Mouse (Mus musculus) skeletal muscle tissue, adult 2 months (tissue): ENCODE data around the gene Adipor2.

ENCODE experiments used
- DNase-seq: peaks from one replicate; pipeline ENCODE4 v3.0.0-alpha.2; 2012; ENCODE audit warnings: low read depth, low spot score

The Adipor2 gene

DNA sequence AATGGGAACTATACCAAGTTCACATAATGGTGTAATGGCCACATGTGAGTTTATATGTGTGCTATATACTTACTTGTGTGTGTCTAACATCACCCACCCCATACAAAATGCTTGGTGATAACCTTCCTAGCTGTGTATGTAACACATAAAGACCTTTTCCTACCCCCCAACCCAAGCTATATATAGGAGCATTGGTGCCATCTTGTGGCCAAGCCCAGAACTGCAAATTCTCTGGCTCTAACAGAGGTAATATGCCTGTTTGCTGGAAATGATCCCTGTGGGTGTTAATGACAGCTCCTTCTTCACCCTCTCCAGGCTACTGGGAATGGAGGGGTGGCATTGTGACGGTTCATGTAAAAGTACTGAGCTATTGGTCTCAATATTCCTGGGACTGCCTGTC lies 69.3 kb downstream of the Adipor2 start:
- peak; percentile 70 for DNase-seq

DNA sequence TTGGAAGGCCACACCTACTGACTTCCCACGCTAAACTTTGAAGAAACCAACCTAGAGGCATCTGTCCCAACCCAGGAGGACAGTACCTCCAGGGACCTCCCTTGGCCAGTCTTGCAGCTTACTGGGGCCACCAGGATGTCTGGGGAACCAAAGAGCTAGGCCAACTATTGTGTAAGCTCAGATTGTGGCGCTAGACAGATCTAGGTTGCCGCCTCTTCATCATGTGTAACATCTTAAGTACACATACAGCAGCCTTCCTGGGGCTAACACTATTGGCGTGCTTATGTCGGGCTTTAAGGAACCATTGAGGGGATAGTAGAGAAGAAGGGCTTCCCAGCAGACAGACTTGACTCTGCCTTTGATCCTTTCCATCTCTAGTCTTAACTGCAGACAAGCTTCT lies 69.7 kb downstream of the Adipor2 start:
- no peak for DNase-seq

GRCm38 (mm10) chr6:119346257-119346656 lies 71.2 kb downstream of the Adipor2 start:
- no peak for DNase-seq

DNA sequence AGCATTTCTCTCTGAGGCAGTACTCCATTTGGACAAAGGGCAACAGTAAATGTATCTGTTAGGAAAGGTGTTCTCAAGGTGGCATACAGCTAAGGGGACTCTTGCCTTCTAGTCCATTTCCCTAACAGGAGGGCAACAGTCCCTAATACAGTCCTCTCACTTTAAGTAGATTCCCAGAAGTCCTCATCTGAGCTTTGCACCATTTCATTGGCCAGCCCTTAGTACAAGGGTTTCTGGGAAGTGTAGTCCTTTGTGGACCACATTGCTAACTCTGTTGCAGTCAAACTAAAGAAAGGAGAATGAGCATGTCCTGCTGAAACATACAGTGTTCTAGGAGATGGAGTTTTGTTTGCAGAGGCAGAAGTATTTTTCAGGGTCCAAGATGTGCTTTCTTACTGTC lies 76.1 kb downstream of the Adipor2 start:
- DNase-seq: peak; percentile 45

DNA sequence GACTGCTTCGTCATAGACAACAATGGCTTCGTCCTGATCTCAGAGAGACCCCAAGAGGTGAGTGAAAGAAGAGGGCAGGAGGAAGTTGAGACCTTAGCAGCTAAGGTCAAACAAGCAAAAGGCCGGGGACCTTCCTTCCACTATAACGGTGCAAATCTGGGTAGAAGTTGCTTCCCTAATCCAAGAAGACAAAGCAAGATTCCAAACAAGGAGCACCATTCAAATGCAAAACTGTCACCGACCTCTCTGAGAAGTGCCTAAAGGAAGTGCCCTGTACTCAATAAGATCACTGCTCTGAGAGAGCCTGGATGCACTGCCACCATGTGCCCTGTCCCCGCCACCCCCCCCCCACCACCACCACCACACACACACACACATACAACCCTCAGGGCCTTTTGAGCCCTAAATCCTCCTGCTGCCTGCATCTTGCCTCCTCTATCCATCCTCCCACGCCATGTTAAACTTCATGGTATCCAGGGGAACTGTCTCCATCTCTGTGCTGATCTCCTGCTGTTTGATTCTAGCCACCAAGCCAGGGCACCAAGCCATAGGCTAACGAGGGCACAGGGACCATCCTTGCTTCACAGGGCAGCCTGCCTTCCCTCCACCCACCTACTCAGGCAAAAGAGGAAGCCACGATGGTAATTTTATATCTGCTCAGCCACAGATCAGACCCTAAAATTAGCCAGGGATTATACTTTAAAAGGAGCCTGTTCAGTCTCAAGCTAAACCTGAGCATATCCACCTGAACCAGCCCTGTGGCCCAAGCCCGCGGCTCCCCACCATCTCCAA lies 79.2 kb downstream of the Adipor2 start:
- no peak for DNase-seq

GRCm38 (mm10) chr6:119337287-119337686 lies 80.2 kb downstream of the Adipor2 start:
- no peak for DNase-seq

DNA sequence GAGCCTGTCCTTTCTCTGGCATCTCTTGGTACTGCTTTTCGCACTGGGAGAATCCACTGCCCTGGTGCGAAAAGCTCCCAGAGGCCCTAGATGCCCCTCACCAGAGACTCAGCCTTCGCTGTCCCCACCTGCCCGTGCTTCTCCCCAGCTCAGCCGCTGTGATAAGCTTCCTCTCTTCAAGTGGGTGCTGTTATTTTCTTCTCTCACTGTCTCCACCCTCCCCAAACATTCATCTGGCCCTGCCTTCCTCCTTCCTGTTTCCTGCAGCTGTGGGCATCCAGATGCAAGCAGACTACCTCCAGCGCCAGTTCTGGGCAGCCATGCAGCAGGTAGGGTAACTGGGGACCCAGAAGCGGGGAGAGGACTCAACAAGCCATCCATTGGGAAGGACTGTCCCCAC lies 81.4 kb downstream of the Adipor2 start:
- no peak for DNase-seq

GRCm38 (mm10) chr6:119333831-119334230 lies 83.7 kb downstream of the Adipor2 start:
- DNase-seq: no peak

GRCm38 (mm10) chr6:119333202-119333601 lies 84.3 kb downstream of the Adipor2 start:
- no peak for DNase-seq

- no peak for DNase-seq
Measured at GRCm38 (mm10) chr6:119332111-119332510, 85.4 kb downstream of the Adipor2 start.

GRCm38 (mm10) chr6:119330506-119330905 lies 87.0 kb downstream of the Adipor2 start, which contains the start of gene Lrtm2:
Gene Lrtm2, minus strand, starts transcription at chr6:119330766.
- no peak for DNase-seq

GRCm38 (mm10) chr6:119329936-119330335 lies 87.6 kb downstream of the Adipor2 start:
- DNase-seq: no peak

GRCm38 (mm10) chr6:119329215-119329714 lies 88.2 kb downstream of the Adipor2 start:
- DNase-seq: peak; percentile 44

DNA sequence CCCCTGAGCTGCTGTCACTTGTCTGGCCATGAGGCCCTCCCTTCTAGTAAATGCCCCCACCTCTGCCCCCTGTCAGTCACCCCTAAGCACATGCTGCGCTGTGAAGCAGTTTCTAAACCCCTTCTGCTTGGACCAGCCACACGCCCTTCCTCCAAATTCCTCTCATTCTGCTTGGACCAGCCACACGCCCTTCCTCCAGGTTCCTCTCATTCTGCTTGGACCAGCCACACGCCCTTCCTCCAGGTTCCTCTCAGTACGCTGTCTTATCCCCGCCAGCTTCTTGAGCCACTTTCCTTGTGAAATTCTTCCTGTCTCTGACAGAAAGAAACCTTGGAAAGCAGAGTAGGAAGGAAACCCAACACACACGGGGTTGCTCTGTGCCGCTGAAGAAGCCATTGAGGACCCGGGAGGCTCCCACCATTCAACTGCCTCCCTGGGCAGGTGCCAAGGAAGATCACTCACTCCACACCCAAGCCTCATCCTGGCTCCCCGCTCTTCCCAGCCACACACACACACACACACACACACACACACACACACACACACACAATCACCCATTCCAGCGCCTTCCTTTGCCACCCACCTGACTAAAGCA lies 88.9 kb downstream of the Adipor2 start:
- DNase-seq: no peak

GRCm38 (mm10) chr6:119326541-119326940 lies 91.0 kb downstream of the Adipor2 start:
- DNase-seq: no peak

DNA sequence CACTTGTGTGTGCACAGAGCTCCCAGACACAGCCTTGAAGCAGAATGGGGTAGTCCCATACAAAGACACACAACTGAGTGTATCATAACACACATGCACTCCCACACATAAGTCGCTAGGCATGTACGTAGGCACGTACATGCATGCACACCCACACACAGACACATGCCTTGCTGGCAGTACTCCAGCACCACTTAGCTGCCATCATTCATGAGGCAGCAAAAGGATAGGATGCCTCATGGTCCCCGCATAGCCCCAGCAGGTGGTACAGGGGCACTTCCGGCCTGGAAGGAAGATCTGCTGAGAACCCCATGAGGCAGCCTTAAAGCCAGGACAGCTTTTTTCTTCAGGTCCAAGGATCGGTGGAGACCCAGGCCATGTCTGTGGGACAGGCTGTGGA lies 91.5 kb downstream of the Adipor2 start:
- no peak for DNase-seq

DNA sequence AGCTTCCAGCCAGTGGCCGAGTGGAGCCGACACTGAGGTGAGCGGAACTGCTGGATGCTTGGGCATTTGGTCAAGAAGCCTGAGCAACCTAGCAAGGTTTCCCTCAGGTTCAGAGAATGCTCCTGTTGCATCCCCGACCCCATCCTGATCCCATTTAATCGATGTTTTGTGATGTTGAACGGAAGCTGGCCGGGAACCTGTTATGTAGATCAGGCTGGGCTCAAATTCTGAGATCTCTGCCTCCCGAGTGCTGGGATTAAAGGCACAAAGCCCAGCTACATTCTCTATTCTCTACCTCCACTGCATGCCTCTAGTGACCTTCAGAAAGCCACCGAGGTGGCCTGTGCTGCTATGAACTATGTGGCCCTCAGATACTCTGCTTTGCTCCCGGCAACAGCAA lies 92.7 kb downstream of the Adipor2 start:
- no peak for DNase-seq

- peak; percentile 32 for DNase-seq
Measured at GRCm38 (mm10) chr6:119321752-119322151, 95.8 kb downstream of the Adipor2 start.

DNA sequence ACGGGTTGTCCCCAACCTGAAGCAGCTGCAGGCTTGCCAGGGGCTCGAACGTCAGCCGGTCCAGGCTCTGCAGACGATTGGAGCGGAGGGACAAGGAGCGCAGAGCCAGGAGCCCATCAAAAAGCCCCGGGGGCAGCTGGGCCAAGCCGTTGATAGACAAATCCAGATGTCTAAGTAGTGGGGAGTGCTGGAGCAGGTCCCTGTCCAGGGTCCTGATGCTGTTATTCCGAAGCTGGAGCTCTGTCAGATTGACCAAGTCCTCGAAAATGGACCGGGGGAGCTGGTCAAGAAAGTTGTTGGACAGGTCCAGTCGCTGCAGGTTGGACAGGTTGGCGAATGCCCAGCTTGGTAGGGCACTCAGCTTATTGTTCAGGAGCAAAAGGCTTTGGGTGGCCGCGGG lies 97.0 kb downstream of the Adipor2 start:
- DNase-seq: no peak

- no peak for DNase-seq
Measured at GRCm38 (mm10) chr6:119319358-119319757, 98.1 kb downstream of the Adipor2 start.

- DNase-seq: no peak
Measured at GRCm38 (mm10) chr6:119318732-119319131, 98.8 kb downstream of the Adipor2 start.

GRCm38 (mm10) chr6:119314751-119315476 lies 102.6 kb downstream of the Adipor2 start:
- no peak for DNase-seq
